24 mouse cellular contexts compared by ENCODE assay signal in the genomic region with DNA sequence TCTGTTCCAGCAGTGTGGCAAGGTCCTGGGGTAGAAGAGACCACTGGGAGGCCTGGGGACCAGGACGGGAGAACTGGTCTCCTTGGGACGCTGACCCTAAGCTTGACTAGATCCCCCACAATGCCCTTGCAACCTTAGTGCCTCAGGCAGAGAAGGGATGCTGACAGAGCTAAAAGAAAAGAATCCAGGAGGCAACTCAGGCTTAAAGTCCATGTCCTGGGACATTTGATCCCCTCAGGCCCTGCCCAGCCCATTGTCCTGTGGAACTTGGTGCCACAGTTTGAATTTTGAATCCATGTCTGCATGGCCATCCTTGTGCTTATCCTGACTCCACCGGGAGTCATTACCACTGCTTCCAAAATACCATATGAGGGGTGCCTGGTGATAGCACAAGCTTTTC. TPM values are rescaled to one million over a fixed set of nuclear protein-coding genes. Genes with fewer than 3 reads are reported as not detected.
DNase-seq lines count a peak whose midpoint lies in the region; ATAC-seq and TF ChIP-seq lines count a peak whose summit lies in the region.
"Had no signal": no experiment of that assay in that cellular context is flagged by ENCODE, and none has a peak within 500 bp of the region (broad histone marks: within the 10 kb centered on the region; RNA-seq: fewer than 3 reads in every experiment).

No protein-coding gene starts in this region.

- H3K4me3 ChIP-seq in kidney, adult 2 months (ENCODE audit: insufficient read depth, low read depth, low read length), result no peak overlapping the region
- peak overlapping the region; percentile 30; the same call in 1 of the 2 replicates for H3K4me3 ChIP-seq in liver, embryonic 16.5 days (ENCODE audit: low read depth, low read length)
- H3K4me3 ChIP-seq in liver, embryonic 12.5 days, result no peak overlapping the region
- H3K4me3 ChIP-seq in forebrain, embryonic 10.5 days, result no peak overlapping the region
- H3K4me3 ChIP-seq: embryonic facial prominence, embryonic 12.5 days; forebrain, embryonic 12.5 days; heart, embryonic 10.5 days had no signal

- H3K9ac ChIP-seq in liver, embryonic 16.5 days (ENCODE audit: low read depth, low read length), result no peak overlapping the region
- H3K9ac ChIP-seq in liver, embryonic 12.5 days, result no peak overlapping the region
- H3K9ac ChIP-seq: embryonic facial prominence, embryonic 12.5 days; forebrain, embryonic 12.5 days had no signal

- peak overlapping the region; percentile 41; the same call in 1 of the 2 replicates for H3K27ac ChIP-seq in kidney, adult 2 months (ENCODE audit: insufficient read depth, low read depth, low read length)
- H3K27ac ChIP-seq in liver, embryonic 16.5 days (ENCODE audit: low read length), result no peak overlapping the region
- H3K27ac ChIP-seq in liver, embryonic 12.5 days, result no peak overlapping the region
- H3K27ac ChIP-seq in forebrain, embryonic 10.5 days, result no peak overlapping the region
- H3K27ac ChIP-seq: embryonic facial prominence, embryonic 12.5 days; forebrain, embryonic 12.5 days; heart, embryonic 10.5 days had no signal

- H3K4me1 ChIP-seq in kidney, adult 2 months (ENCODE audit: control insufficient read depth, insufficient read depth, low read length), result peaks cover 12% of the 10 kb centered on the region; the same call in 1 of the 2 replicates
- no peaks in the 10 kb centered on the region; the same call in 1 of the 2 replicates for H3K4me1 ChIP-seq in liver, embryonic 16.5 days (ENCODE audit: control insufficient read depth, low read depth, low read length)
- H3K4me1 ChIP-seq in liver, embryonic 12.5 days, result 0 out of 2 replicates have a peak, but pooled peaks cover 3% of the 10 kb centered on the region
- H3K4me1 ChIP-seq in forebrain, embryonic 10.5 days, result no peaks in the 10 kb centered on the region
- H3K4me1 ChIP-seq: embryonic facial prominence, embryonic 12.5 days; forebrain, embryonic 12.5 days; heart, embryonic 10.5 days had no signal

- peaks cover 2% of the 10 kb centered on the region; the same call in 1 of the 2 replicates for H3K36me3 ChIP-seq in kidney, adult 2 months (ENCODE audit: control insufficient read depth, insufficient read depth, low read length)
- peaks cover 28% of the 10 kb centered on the region for H3K36me3 ChIP-seq in liver, embryonic 16.5 days (ENCODE audit: control insufficient read depth, insufficient read depth)
- peaks cover 87% of the 10 kb centered on the region for H3K36me3 ChIP-seq in liver, embryonic 12.5 days
- H3K36me3 ChIP-seq in forebrain, embryonic 10.5 days (replicated peaks), result peaks cover 92% of the 10 kb centered on the region

- no peak for ATAC-seq in liver, embryonic 16.5 days (ENCODE audit: low read depth)
- no peak for ATAC-seq in liver, embryonic 12.5 days
- ATAC-seq: activated CD4-positive, CD25-positive, alpha-beta regulatory T cell, adult 4 months; forebrain, embryonic 16.5 days; Patski had no signal

- no peaks in the 10 kb centered on the region for H3K27me3 ChIP-seq in kidney, adult 2 months (replicated peaks; ENCODE audit: control insufficient read depth, insufficient read depth, low read length)
- no peaks in the 10 kb centered on the region for H3K27me3 ChIP-seq in liver, embryonic 16.5 days (ENCODE audit: control insufficient read depth, insufficient read depth, low read depth, low read length)
- no peaks in the 10 kb centered on the region for H3K27me3 ChIP-seq in liver, embryonic 12.5 days (replicated peaks)
- no peaks in the 10 kb centered on the region for H3K27me3 ChIP-seq in forebrain, embryonic 10.5 days (ENCODE audit: poor library complexity, severe bottlenecking)
- H3K27me3 ChIP-seq: CH12.LX; embryonic facial prominence, embryonic 12.5 days; forebrain, embryonic 12.5 days; Patski had no signal

- DNase-seq in kidney, adult 2 months, result peak; percentile 80
- no peak for DNase-seq in kidney, postnatal 4 days
- peak; percentile 47 to 77 for DNase-seq in kidney, postnatal 25 days
- no peak for DNase-seq in forebrain, embryonic 10.5 days (ENCODE audit: extremely low spot score, low spot score)
- DNase-seq: adrenal gland, postnatal 14 days; cerebellum, adult 11-12 months; cerebellum, adult 9-10 months; cerebellum, postnatal 25 days; gastrocnemius, postnatal 10 days; heart, adult 18-20 months; heart, postnatal 10 days; heart, postnatal 4 days had no signal

- no peaks in the 10 kb centered on the region for H3K9me3 ChIP-seq in liver, embryonic 16.5 days (replicated peaks; ENCODE audit: control insufficient read depth, low read length)
- no peaks in the 10 kb centered on the region for H3K9me3 ChIP-seq in liver, embryonic 12.5 days (replicated peaks)
- no peaks in the 10 kb centered on the region for H3K9me3 ChIP-seq in forebrain, embryonic 10.5 days
- H3K9me3 ChIP-seq: embryonic facial prominence, embryonic 12.5 days; forebrain, embryonic 12.5 days; heart, embryonic 10.5 days had no signal

- TF ChIP-seq POLR2A in kidney, adult 2 months (IDR thresholded peaks at IDR 0.05; ENCODE audit: low read depth, low read length), result no peak

- TF ChIP-seq CTCF in kidney, adult 2 months (conservative IDR thresholded peaks at IDR 0.05; ENCODE audit: insufficient read depth, insufficient read length, low read depth, low read length), result no peak

- 61% methylated on average over 3 of the region's 3 CpGs for WGBS in kidney, adult 2 months
- WGBS in liver, embryonic 16.5 days (ENCODE audit: insufficient replicate concordance), result 68% methylated on average over 3 of the region's 3 CpGs
- WGBS in liver, embryonic 12.5 days (ENCODE audit: insufficient replicate concordance), result 75% methylated on average over 3 of the region's 3 CpGs
- WGBS in forebrain, embryonic 10.5 days, result 90% methylated on average over 3 of the region's 3 CpGs

- H3K4me2 ChIP-seq in liver, embryonic 16.5 days (ENCODE audit: low read depth, low read length), result peak overlapping the region; percentile 4; the same call in 1 of the 2 replicates
- no peak overlapping the region for H3K4me2 ChIP-seq in liver, embryonic 12.5 days
- H3K4me2 ChIP-seq: embryonic facial prominence, embryonic 12.5 days; forebrain, embryonic 12.5 days had no signal

RNA-seq across cellular contexts. Expression of gene Nudt16l1, which starts 7.6 kb away (rescaled TPM):
- 137 and 145 TPM in 2 replicates for polyA plus RNA-seq in kidney, adult 2 months (2012; rRNA removed)
- polyA plus RNA-seq in liver, embryonic 16.5 days (2015; fragmentation: Nextera tagmentation; extraction: Ambion mirVana), result 47.8 and 49.1 TPM in 2 replicates
- polyA plus RNA-seq in liver, embryonic 12.5 days (2016; fragmentation: Nextera tagmentation; extraction: Ambion mirVana), result 61.2 and 62.7 TPM in 2 replicates
- 138 and 144 TPM in 2 replicates for polyA plus RNA-seq in forebrain, embryonic 10.5 days (2016; fragmentation: Nextera tagmentation; extraction: Ambion mirVana)

RNA-seq across cellular contexts. Expression of gene Anks3, which starts 17.9 kb away (rescaled TPM):
- 50.7 and 61.1 TPM in 2 replicates for polyA plus RNA-seq in kidney, adult 2 months (2012; rRNA removed)
- 16.5 and 16.7 TPM in 2 replicates for polyA plus RNA-seq in liver, embryonic 16.5 days (2015; fragmentation: Nextera tagmentation; extraction: Ambion mirVana)
- 16.8 and 19.7 TPM in 2 replicates for polyA plus RNA-seq in liver, embryonic 12.5 days (2016; fragmentation: Nextera tagmentation; extraction: Ambion mirVana)
- 47.9 and 49.3 TPM in 2 replicates for polyA plus RNA-seq in forebrain, embryonic 10.5 days (2016; fragmentation: Nextera tagmentation; extraction: Ambion mirVana)

RNA-seq across cellular contexts. Expression of gene Sept12, which starts 51.5 kb away (rescaled TPM):
- polyA plus RNA-seq in kidney, adult 2 months (2012; rRNA removed), result 0.33 TPM in 1 of 2 replicates, not detected in the other
- polyA plus RNA-seq in liver, embryonic 16.5 days (2015; fragmentation: Nextera tagmentation; extraction: Ambion mirVana), result not detected in 2 replicates
- 0.11 TPM in 1 of 2 replicates, not detected in the other for polyA plus RNA-seq in liver, embryonic 12.5 days (2016; fragmentation: Nextera tagmentation; extraction: Ambion mirVana)
- not detected in 2 replicates for polyA plus RNA-seq in forebrain, embryonic 10.5 days (2016; fragmentation: Nextera tagmentation; extraction: Ambion mirVana)
- polyA plus RNA-seq: activated CD4-positive, CD25-positive, alpha-beta regulatory T cell, adult 4 months; cortical plate, adult 2 months; embryonic facial prominence, embryonic 12.5 days; forebrain, embryonic 12.5 days; forebrain, embryonic 16.5 days; frontal cortex, adult 2 months; heart, embryonic 10.5 days; heart, embryonic 14.5 days had no signal

Comparison
In these comparisons a context has a peak if more than half of its experiments do, and no peak if none do; other contexts are left out.
1. DNase-seq: peak in kidney, adult 2 months (single experiment) and kidney, postnatal 25 days (2 of 2); none in kidney, postnatal 4 days (0 of 2) and forebrain, embryonic 10.5 days (single experiment).